Mouse (Mus musculus): ENCODE results near the gene Sppl3. TPM values are rescaled to one million over a fixed set of nuclear protein-coding genes. Genes with fewer than 3 reads are reported as not detected.

The Sppl3 gene
- total and polyA plus RNA-seq, 3 experiments, result 14.3 to 29.2 (median 14.9) TPM

DNA sequence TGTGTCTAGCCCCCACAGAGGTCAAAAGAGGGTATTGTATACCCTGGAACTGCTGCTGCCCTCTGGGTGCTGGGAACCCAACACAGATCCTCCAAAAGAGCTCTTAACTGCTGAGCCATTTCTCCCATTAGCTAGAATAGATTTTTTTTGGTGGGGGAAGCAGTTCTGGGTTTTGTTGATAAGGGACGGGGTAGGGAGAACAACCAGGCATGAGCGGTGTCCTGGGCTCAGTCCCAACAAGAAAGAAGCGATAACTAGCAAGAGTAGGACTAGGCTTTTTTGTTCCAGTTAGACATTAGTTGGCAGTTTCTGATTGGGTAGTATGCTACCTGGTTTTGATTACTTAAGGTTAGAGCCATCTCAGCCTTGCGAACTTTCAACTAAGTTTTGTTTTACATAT is 46.2 kb downstream of the Sppl3 start:
- no peak overlapping the region for H3K27ac ChIP-seq (ENCODE audit: insufficient read depth, low read depth)
- H3K36me3 ChIP-seq (replicated peaks in 1 of 2; ENCODE audit: control insufficient read depth in 1 of 2, insufficient read depth in 1 of 2, low read length in 1 of 2), result peaks cover 0 to 34% of the 10 kb centered on the region in 2 experiments
- in situ Hi-C loops (cut with MboI; ENCODE audit: low pct_ligation_motif_present, low pct_unique_long_range_greater_than_20kb, low sequenced_read_pairs), result no loop called here
- peaks cover 8% of the 10 kb centered on the region for H3K79me2 ChIP-seq (replicated peaks; ENCODE audit: control insufficient read depth, extremely low read depth, insufficient read depth, poor library complexity, severe bottlenecking)
- H3K4me1 ChIP-seq (ENCODE audit: control insufficient read depth in 1 of 2, insufficient read depth in 2 of 2), result peaks cover 4 to 30% of the 10 kb centered on the region in 2 experiments; a peak in 2 of 4 replicates
- TF ChIP-seq USF2 (conservative IDR thresholded peaks at IDR 0.05; ENCODE audit: low read depth, low read length) (no peak), UBTF (IDR thresholded peaks at IDR 0.05; ENCODE audit: low read depth, low read length) (no peak)
- H3K9me3 ChIP-seq (replicated peaks; ENCODE audit: low read length), result no peaks in the 10 kb centered on the region
- no peak overlapping the region for H3K4me3 ChIP-seq (replicated peaks in 1 of 3; ENCODE audit: low read depth in 2 of 3, low read length in 2 of 3, poor library complexity in 1 of 3)
- no peaks in the 10 kb centered on the region for H3K27me3 ChIP-seq (replicated peaks)
- dilution Hi-C loops (cut with MboI; ENCODE audit: extremely low pct_ligation_motif_present, extremely low pct_unique_long_range_greater_than_20kb, low sequenced_read_pairs), result no loop called here
- no peak overlapping the region for H3K4me2 ChIP-seq (ENCODE audit: insufficient read depth, low read depth, poor library complexity, severe bottlenecking)
- DNase-seq (ENCODE audit: extremely low read depth), result no peak
- H3K9ac ChIP-seq (ENCODE audit: insufficient read depth, low read depth), result no peak overlapping the region

DNA sequence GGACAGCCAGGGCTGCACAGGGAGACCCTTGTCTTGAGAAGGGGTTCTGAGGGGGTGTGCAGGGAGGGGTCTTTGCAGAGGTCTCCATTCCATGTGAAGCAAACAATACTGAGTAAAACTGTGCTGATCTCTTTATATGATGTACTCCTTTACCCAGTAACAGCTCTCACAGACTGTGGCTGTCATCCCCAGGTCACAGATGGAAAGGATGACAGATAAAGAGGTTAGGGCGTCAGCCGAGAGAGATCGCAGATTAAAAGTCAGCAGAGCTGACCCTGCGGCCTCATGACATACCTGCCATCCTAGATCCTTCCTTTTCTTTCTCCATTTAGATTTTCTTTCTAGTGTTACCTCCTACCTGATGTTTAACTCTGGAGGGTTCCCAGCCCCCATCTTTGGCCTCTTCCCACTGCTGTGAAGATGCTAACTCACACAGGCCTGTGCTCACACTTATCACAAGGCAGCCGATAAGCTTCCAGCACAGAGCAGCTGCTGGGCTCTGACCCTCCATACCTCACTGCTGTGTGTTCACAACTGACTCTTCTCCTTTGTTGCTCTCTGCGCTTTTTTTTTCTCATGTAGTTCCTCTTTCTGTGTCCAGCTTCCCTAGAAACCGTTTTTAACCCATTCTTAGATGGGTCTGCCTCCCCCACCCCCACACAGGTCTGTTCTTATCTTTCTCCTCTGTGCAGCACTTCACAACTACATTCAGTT is 47.8 kb downstream of the Sppl3 start:
- in situ Hi-C loops (cut with MboI; ENCODE audit: low pct_ligation_motif_present, low pct_unique_long_range_greater_than_20kb, low sequenced_read_pairs) (no loop called here), dilution Hi-C loops (cut with MboI; ENCODE audit: extremely low pct_ligation_motif_present, extremely low pct_unique_long_range_greater_than_20kb, low sequenced_read_pairs) (no loop called here)
- H3K9me3 ChIP-seq (replicated peaks; ENCODE audit: low read length), result no peaks in the 10 kb centered on the region
- peak; percentile 66 for DNase-seq (ENCODE audit: extremely low read depth)
- H3K27ac ChIP-seq (ENCODE audit: insufficient read depth, low read depth), result no peak overlapping the region
- H3K4me3 ChIP-seq (replicated peaks in 1 of 3; ENCODE audit: low read depth in 2 of 3, low read length in 2 of 3, poor library complexity in 1 of 3), result no peak overlapping the region
- peak overlapping the region; percentile 9; the same call in 1 of the 2 replicates for H3K4me2 ChIP-seq (ENCODE audit: insufficient read depth, low read depth, poor library complexity, severe bottlenecking)
- peaks cover 8% of the 10 kb centered on the region; the same call in 1 of the 2 replicates for H3K79me2 ChIP-seq (replicated peaks; ENCODE audit: control insufficient read depth, extremely low read depth, insufficient read depth, poor library complexity, severe bottlenecking)
- H3K27me3 ChIP-seq (replicated peaks), result no peaks in the 10 kb centered on the region
- H3K9ac ChIP-seq (ENCODE audit: insufficient read depth, low read depth), result no peak overlapping the region
- TF ChIP-seq ETS1 (conservative IDR thresholded peaks at IDR 0.05; ENCODE audit: low read depth, low read length) (no peak), IRF4 (IDR thresholded peaks at IDR 0.05; ENCODE audit: low read depth, low read length) (no peak), CHD2 (IDR thresholded peaks at IDR 0.05; ENCODE audit: low read length) (peak; percentile 39; the same call in 1 of the 2 replicates), ZC3H11A (IDR thresholded peaks at IDR 0.05; ENCODE audit: low read depth, low read length) (no peak), E2F4 (IDR thresholded peaks at IDR 0.05; ENCODE audit: insufficient replicate concordance, low read depth, low read length) (no peak), CHD1 (IDR thresholded peaks at IDR 0.05; ENCODE audit: low read depth, low read length) (no peak), MYC (IDR thresholded peaks at IDR 0.05; ENCODE audit: low read depth, low read length) (no peak), NELFE (IDR thresholded peaks at IDR 0.05; ENCODE audit: low read depth, low read length) (no peak), ZNF384 (IDR thresholded peaks at IDR 0.05; ENCODE audit: low read depth, low read length) (peak; percentile 93), MEF2A (IDR thresholded peaks at IDR 0.05; ENCODE audit: borderline replicate concordance, low read depth, low read length) (0 out of 2 replicates have a peak, but pooled peaks have one; percentile 30)
- H3K36me3 ChIP-seq (replicated peaks in 1 of 2; ENCODE audit: control insufficient read depth in 1 of 2, insufficient read depth in 1 of 2, low read length in 1 of 2), result peaks cover 4 to 44% of the 10 kb centered on the region in 2 experiments
- H3K4me1 ChIP-seq (ENCODE audit: control insufficient read depth in 1 of 2, insufficient read depth in 2 of 2), result peaks cover 4 to 29% of the 10 kb centered on the region in 2 experiments; a peak in 2 of 4 replicates

Measured in CH12.LX (cell line).